Mouse (Mus musculus) gastrocnemius, postnatal 4 days (tissue): ENCODE data around the gene Rbmx. TPM values are rescaled to one million over a fixed set of nuclear protein-coding genes. Genes with fewer than 3 reads are reported as not detected.
A peak's percentile ranks its signal among the peaks of the same experiment; 100 is the strongest.

Experiments used
- DNase-seq, 2 experiments: peaks; one replicate each; pipeline ENCODE4 v3.0.0; 2021 to 2022; ENCODE audit warnings: low spot score in 2 of 2, mixed read lengths in 2 of 2
- long read RNA-seq, 2 experiments: library from polyadenylated mRNA; stranded (forward); transcript quantifications; one replicate each; pipeline ENCODE4 v2.0.0; 2021
- total RNA-seq, 2 experiments: library from RNA; stranded (reverse); gene quantifications; 2 replicates each; pipeline ENCODE4 v1.2.3; 2021

Gene Rbmx
- total RNA-seq: 10 to 100 TPM; 46.1 to 53.9 TPM
- long read RNA-seq, experiment 1, transcript Rbmx-205 (10 exons, 2,139 nt): major isoform, 10 of 50 reads
- long read RNA-seq, experiment 1, partial matches to known transcripts: 3 of 50 reads
- long read RNA-seq, experiment 1, other reads (novel, unspliced or antisense): 36 of 50 reads
- long read RNA-seq, experiment 2, transcript Rbmx-202 (9 exons, 2,108 nt): minor isoform, 8 of 44 reads
- long read RNA-seq, experiment 2, transcript Rbmx-205 (10 exons, 2,139 nt): major isoform, 15 of 44 reads
- long read RNA-seq, experiment 2, partial matches to known transcripts: 18 of 44 reads
- long read RNA-seq, experiment 2, other reads (novel, unspliced or antisense): 3 of 44 reads

DNA sequence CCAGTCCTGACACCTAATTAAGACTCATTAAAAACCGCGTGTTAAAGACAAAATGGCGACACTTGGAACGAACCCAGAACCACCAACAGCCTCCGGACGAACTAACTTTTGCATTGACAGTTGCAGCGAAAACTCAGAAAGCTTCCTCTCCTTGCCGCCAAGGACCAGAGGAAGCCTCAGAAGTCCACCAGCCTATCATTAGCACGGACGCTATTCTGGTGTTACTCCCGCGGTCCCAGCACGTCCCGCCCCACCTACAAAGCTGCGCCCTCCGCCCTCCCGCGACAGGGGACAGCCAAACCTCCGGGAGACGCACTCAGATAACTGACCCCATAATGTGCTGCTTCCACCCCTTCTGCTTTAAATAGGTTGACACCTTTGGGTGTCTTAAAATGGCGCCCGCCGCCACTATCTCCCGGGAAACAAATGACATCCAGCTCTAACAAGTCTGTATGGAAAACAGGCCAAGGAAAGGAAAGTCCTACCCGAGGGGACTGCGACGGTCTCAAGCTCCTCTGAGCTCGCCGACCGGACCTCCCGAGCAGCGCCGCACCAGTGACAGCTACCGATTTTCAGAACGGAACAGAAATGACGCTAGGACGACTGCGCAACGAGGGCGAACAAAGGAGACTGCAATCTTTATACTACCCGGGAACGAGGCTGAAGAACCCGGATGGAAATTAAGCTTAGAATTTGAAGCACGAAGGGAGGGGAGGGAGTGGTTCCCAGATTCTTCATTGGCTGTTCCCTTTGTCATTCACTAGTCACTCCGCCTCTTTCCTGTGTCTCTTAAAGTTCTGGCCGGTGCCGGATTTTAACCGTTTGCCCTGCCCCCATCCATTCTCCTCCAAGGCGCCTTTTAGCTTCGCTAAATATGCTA, at the start of gene Rbmx:
TSS of gene Rbmx (minus strand) at position 670 of the 880 bp plus-strand sequence.
- peak; percentile 58 to 79 for DNase-seq

GRCm38 (mm10) chrX:57433897-57434296, 41.1 kb upstream of the Rbmx start:
- DNase-seq: no peak

DNA sequence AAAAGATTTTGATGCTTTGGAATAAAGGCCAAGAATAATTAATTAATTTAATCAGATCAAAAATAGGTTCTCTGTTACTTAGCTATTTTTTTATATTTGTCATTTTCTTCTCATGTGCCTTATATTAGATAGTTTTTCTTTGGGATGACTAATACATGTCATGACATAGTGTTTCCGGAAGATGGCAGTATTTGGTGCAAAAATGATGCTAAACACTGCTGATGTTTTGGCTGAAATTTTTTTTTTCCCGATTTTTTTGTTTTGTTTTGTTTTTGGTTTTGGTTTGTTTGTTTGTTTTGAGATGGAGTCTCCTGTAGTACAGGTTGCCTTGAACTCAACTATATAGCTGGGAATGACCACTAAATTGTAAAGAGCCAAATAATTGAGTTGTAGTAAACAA, 38.8 kb upstream of the Rbmx start:
- DNase-seq: no peak

- no peak for DNase-seq
These were observed 15.9 kb upstream of the Rbmx start, which contains the start of gene Gm364 for GRCm38 (mm10) chrX:57408769-57409168. TSS of gene Gm364 (plus strand) at chrX:57409154.

- no peak for DNase-seq
These were observed 10.8 kb upstream of the Rbmx start for GRCm38 (mm10) chrX:57403651-57404050.

DNA sequence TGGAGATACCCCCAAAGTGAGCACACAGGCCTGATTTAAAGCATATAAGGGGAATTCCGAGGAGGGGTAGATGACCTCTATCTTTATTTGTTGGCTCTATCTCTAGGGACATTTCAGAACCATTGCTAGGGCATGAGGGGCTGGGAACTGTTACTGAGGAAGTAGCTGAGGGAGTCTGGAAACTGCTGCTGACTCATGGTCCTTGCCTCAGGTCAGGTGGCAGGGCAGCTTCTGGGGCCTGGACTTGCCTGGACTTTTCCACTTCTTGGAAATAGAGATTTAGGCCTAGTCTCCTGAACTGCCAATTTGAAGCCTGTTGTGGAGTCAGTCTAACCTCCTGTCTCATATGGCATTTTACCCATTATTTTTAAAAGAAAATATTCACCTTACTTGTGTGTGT, 8.6 kb upstream of the Rbmx start:
- no peak for DNase-seq

- DNase-seq: no peak
These were observed 576 bp upstream of the Rbmx start for GRCm38 (mm10) chrX:57393412-57393811.

DNA sequence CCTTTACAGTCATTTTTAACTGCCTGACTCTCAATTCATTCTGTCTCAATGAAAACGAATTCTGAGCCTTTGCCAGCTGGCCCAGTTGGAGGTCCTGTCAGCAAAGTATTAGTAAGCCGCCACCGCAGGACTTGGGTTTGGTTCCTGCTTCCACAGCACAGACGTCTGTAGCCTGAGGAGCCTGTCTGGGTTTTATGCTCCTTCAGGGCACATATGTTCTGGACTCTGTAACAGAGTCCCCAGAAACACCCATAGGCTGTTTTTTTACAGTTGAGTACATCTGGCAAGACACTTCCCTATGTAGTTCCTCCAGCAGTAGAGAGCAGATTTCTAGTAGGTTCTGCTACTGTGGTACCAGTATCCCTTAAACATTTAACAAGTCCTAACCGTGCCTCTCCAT, 11.9 kb downstream of the Rbmx start:
- no peak for DNase-seq

GRCm38 (mm10) chrX:57378579-57378978, 14.3 kb downstream of the Rbmx start:
- DNase-seq: no peak

DNA sequence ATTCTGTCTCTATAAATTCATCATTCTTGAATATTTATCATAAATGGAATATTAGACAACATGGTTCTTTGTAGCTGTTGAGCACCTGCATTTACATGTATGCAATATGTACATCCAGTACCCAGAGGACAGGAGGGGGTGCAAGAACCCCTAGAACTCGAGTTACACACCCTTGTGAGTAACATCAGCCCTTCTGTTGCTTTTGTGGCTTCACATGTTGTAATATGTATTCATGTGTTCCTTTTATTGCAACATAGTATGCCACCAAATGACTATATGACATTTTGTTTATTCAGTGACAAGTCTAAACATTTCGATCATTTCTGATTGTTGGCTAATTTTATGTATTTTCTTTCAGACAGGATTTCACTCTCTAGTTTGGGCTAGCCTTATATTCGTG, 15.7 kb downstream of the Rbmx start:
- no peak for DNase-seq

DNA sequence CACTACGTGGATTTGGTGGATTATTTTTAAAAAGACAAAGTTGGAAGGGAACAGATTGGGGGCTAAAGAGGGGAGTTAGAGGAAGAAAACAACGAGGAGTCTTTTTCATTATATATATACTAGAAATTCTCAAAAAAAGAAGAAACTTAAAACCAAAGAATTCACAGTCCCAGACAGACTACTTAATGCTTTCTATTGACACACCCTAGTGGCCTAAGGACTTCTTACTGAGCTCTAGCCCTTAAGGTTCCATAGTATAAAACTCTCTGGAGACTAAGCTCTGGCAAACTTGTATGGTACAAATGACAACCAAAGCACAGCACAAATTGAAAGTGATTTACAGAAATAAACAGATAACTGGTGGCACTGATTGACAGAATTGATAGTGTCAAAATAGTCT, 18.8 kb downstream of the Rbmx start:
- no peak for DNase-seq

GRCm38 (mm10) chrX:57373543-57373942, 19.3 kb downstream of the Rbmx start:
- no peak for DNase-seq

DNA sequence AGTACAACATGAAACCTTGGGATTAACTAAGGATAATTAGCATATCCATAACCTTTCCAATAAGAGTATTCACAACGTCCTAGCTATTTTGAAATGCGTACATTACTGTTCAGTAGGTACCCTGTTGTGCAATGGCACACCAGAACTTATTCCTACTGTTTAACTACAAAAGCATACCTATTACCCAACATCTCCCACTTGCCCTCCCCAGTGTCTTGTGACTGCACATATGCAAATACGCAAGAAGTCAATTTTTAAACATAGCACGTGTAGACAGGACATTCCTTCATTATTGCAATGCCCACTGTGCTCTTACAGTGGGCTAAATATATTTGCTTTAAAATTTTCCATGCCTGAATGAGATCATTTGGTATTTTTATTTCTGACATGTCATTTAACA, 19.9 kb downstream of the Rbmx start:
- no peak for DNase-seq

GRCm38 (mm10) chrX:57364891-57365569, 27.8 kb downstream of the Rbmx start:
- no peak for DNase-seq

DNA sequence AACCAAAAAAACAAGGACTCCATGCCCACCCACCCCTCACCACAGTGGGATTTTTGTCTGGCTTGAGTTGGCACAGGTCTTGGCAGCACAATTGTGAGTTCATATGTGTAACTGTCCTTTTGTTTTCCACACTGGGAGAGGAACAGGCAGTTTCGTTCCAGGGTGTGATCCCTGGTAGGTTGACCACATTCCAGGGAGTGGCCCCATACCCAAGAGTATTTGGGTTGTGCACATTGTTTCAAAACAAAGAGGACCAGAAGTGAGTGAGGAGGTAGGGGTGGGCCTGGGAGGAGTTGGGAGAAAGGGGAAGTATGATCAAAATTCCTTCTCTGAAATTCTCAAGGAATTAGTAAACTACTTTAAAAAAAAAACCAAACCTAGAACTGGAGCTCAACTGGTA, 33.5 kb downstream of the Rbmx start:
- no peak for DNase-seq

- no peak for DNase-seq
These were observed 53.6 kb downstream of the Rbmx start for GRCm38 (mm10) chrX:57339220-57339619.

DNA sequence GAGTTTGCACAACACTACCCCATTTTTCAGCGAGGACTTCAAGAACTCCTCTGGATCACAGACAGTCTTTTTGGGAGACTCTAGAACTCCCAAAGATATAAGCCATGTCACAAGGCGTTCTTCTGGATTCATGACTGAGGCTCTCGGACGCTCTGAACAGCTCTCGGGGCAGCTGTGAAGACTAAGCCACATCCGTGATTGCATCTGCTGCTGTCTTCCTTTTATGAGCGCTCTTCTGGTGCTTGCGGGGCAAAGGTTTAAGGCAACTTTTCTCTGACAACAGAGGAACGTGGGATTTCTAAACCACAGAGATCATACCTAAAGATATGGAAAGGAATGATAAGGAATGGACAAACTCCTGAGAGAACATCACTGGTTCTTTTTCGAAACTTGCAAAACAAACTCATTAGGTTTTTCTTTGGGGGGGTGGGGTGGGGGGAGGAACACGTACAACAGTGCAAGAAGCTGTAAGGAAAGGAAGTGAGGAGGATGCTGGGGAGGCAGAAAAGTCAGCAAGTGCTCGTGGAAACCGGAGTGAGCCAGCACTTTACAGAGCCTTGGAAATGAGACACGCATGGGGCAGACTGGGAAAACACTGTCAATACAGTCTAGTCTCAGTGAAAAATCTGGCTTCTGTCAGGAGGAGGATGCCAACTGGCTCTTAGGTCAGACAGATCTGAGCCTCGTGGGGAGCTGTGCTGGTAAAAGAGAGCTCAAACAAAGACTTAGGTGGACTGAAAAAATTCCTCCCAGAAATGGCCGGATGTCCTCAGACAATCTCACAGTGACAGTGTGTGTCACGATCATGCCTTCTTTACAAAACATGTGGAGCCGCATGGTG, 54.2 kb downstream of the Rbmx start, which contains the start of gene Arhgef6:
TSS of gene Arhgef6 (minus strand) at position 359 of the 841 bp plus-strand sequence.
- DNase-seq: peak in 1 of 2 experiments; percentile 21

DNA sequence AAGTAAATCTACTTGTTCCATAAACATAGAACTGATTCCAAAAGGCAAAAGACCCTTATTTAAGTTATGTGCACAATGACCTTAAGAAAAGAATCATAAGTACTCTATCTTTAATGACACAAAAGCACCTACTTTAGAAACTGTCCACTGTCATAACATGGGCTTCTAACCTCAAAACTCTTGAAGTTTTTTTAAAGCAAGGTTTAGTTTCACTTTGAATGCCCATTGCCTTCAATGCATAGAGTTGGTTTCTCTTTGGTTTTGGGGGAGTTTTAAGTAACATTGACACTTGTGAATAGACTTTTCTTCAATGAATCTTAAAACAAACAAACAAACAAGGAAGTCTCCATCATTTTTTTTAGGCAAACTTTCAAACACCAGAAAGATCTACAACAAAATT, 55.3 kb downstream of the Rbmx start:
- no peak for DNase-seq

GRCm38 (mm10) chrX:57336958-57337357, 55.9 kb downstream of the Rbmx start:
- DNase-seq: no peak

DNA sequence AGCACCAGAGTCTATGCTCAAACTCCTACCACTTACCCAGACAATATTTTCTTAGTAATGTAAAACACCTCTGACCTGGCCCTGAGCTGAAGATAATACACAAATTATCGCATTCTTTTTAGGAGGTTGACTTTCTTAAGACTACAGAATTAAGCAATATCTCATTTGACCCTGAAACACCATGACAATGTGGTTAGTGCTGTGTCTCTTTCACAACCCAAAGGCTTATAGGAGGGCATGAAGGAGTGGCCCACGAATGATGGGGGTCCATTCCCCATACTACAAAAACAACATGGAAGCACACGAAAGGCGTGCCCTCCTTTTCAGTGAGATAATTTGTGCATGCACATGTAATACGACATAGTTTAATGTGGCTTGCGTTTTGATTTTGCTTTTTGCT, 57.5 kb downstream of the Rbmx start:
- no peak for DNase-seq
